Mouse (Mus musculus) mature B cell (primary cell): ENCODE measurements around the gene Sdf2l1.
"Not testable (repeated sequence)": the region's sequence is repeated elsewhere in the genome, so short reads cannot be mapped to it uniquely, and the experiment has no call there.

Experiments
- in situ Hi-C: fragments of 300-500 bp; cut with MboI; formaldehyde crosslinking; loops from 2 replicates; pipeline ENCODE4 v1.14.3; 2019

Gene Sdf2l1

DNA sequence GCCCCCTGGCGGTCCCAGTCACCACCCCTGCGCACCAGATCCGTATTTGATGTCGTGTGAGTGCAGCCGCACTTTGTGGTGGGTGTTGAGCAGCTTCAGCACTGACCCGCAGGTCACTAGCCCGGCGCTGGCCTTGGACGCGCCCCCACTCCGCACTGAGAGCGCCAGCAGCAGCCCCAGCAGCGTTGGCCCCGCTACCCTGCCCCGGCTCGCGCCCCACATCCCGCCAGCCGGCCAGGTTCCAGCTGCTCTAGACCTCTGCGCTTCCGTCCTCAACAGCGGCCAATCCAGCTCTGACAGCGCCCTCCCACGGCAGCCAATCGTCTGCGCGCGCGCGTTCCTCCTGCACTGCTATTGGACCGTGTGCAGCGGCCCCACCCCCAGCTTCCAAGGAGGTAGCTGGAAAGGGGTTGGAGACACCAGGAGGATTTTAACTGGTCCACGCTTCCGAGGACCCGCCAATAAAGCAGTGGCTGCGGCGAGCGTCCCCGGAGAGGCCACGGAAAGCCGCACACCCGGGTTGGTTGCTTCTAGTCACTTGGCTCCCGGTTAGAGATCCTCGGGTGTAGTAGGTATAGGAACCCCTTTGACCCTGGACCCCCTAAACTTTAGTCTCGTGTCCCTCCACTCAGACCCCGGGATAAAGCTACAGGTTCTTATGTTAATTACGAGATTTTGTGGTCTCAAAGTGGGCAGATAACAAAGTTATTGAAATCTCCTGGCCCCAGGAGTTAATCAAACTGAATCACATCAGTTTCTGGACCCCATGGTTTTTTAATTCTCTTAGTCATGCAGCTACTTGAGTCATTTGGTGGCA, at the start of gene Sdf2l1:
Gene Sdf2l1, minus strand, starts transcription at position 295 of the 817 bp plus-strand sequence.
- in situ Hi-C loops = loop anchor here (5.0 kb wide), 1 partner anchor 70 kb away; the partner anchor contains the start of gene Ube2l3

DNA sequence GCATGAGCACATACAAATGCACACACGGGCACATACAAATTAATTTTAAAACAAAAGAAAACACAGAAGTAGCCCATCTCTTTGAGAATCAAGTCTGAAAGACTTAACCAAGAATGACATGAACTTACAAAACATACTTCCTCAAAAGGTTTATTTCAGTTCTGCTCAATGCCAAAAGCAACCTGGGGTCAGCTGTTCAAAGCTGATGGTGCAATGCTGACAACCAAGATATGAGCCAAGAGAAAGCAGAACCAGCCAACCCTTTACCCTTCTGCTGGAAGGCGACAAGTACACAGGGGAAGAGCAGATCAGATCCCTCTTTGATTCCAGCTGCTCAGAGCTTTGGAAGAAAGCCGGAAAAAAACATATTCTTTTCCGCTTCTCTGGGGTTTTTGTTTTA, 49.2 kb upstream of the Sdf2l1 start:
- in situ Hi-C loops = no loop called here

DNA sequence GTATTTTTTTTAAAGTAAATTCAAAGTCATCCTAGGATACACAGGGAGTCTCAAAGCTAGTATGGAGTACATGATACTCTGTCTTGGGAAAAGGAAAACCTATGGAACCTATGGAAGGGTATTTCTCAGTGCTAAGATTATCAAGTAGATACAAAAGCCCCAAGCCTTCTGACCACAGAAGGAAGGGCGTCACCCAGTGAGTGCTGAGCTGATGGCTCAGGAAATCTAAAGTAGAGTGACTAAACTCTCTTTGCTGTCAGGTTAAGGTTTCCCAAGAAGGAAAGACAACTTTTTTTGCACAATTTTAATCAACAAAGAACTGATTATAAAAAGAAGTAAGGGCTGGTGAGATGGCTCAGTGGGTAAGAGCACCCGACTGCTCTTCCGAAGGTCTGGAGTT, 47.5 kb upstream of the Sdf2l1 start:
- in situ Hi-C loops = no loop called here

DNA sequence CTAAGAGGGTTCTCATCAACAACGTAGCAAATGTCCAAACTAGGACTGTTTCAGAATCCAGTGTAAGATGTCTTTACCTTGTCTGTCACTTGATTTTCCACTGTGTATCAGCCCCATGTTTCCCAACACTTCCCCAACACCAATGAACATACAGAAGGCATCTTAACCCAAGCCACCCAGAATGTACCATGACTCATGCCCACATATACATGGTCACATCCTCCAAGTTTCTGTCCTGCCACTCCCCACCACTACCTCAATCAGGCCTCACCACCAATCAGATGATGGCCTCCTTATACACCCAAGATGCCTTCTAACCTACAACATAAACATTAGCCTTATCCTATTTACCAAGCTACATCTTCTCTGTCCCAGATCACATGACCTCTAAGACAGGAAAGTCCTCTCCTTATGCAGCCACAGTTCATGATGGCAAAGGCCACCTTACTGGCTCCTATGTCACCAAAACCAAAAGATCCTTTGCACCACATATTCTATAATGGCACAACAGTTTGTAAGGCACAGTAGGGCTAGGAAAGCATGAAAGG, 45.5 kb upstream of the Sdf2l1 start:
- in situ Hi-C loops = no loop called here

DNA sequence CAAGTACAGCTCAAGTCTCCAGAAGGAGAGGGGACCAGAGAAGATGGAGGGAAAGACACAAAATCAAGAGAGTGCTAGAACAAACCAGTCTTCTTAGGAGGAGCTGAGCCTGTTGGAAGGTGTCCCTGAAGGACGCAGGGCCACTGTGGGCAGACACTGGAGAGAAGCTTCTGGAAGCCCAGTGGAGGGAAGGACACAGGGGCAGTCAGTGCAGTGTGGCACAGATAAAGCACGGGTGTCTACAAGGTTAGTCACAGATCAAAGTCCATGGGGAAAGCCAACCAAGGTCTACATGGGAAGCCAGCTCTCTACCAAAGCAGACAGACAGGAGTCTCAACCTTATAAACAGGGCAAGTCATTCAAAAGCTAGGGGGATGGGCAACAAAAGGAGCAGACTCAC, 43.6 kb upstream of the Sdf2l1 start:
- in situ Hi-C loops = no loop called here

DNA sequence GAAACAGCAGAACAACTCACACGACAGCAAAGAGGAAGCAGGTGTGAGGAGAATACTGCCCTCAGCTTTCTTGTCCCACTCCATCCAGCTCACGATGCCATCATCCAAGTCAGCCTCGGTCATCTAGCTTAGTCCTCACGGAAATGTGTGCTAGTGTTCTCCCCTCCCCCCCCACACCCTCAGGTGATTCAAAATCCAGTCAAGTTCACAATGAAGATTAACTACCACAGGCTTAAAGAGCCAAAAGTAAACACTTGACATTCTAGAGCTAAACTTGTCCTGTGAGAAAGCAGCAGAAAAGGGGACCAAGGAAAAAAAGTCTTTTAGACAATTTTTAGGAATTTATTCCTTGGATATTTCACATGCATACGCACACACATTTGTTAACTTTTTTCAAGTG, 35.9 kb upstream of the Sdf2l1 start:
- in situ Hi-C loops = no loop called here

DNA sequence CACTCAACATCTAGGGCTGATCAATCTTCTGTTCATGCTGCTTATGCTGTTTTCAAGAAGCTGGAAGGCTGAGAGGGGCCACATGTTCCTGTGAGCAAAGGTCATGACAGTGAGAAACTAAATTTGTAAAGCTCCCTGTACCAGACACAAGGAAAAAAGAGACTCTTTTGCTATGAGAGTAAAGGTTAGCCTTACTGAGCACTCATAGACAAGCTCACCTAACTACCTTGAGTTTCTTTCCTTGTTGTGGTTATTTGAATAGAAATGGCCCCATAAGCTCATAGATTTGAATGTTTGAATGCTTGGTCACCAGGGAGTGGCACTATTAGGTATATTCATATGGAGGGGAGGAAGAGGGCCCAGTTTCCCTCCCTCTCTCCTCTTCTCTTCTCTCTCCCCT, 35.0 kb upstream of the Sdf2l1 start:
- in situ Hi-C loops = no loop called here

DNA sequence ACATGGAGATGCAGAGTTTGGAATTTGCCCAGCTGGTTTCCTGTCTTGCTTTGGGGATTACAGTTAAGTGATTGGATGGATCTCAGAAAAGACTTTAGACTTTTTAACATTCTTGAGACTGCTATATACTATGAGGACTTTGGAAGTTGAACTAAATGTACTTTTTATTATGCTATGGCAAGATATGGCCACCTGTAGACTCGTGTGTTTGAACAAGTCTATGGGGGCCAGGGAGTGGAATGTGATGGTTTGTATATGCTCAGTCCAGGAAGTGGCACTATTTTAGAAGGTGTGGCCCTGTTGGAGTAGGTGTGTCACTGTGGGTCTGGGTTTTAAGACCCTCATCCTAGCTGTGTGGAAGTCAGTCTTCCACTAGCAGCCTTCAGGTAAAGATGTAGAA, 33.3 kb upstream of the Sdf2l1 start:
- in situ Hi-C loops = not testable (repeated sequence)

DNA sequence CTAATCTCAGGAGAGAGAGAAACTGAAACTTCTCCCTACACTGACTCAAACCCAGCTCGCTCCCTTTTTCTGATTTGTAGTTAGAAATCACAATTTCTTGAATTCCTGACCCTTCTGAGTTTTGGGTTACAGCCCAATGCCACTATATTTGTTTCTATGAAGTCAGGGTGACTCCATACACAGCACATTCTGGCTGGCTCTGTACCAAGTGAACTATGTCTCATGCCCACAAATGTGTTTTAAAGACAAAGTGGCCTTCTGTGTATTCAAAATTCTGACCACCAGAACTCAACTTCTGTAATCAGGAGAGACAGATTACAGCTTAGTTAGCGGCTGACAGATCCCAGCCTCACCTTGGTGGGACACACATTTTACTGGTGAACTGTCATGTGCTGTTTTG, 22.2 kb upstream of the Sdf2l1 start:
- in situ Hi-C loops = no loop called here

DNA sequence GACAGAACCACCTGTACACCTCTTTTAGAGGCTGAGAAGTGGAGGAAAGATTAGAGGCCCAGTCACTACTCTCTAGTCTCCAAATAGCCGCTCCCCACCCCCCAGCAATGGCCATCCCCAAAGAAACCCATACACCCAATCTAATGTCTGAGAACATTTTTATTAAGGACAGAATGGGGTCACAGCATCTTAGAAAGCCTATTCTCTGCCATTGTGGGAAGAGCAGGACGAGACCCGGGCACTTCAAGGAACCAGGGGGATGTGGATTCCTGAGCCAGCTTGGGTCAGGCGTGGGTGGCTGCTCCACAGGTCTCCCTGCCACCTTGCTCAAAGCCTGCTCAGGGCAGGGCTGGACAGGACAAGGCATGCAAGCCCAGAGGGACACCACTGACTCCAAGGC, 19.7 kb upstream of the Sdf2l1 start:
- in situ Hi-C loops = no loop called here

DNA sequence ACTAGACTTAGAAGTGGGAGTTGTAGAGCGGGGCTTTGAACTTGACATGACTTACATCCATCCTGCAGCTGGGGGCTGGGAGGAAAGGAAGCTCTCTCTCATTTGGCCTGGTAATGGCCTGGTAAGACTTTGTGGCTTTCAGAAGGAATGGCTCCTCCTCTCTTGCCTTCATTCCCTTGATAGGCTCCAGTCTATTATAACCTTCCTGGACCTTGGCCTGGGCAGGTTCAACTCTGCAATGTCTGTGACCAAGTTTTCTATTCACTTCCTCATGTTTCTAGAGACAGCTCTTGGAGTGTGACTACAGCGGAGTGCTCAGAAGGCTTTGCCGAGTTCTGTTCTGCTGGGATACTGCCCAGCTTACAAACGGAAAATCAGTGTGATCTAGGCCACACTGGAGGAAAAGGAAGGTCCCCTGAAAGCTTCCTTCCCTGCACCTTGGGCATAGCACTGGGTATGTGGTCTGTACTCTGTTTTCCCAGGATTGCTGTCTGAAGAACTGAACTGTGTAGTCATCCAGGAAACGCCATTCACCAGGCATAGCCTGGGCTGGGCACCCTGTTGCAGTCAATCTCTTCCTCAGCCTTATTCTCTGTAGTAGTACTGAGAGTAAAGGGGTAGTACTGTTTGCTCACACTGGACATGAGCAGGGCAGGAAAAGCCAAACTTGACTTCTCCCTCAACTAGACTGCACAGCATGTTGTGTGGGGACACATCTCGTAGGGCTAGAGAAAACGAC, 18.5 kb upstream of the Sdf2l1 start:
- in situ Hi-C loops = no loop called here

DNA sequence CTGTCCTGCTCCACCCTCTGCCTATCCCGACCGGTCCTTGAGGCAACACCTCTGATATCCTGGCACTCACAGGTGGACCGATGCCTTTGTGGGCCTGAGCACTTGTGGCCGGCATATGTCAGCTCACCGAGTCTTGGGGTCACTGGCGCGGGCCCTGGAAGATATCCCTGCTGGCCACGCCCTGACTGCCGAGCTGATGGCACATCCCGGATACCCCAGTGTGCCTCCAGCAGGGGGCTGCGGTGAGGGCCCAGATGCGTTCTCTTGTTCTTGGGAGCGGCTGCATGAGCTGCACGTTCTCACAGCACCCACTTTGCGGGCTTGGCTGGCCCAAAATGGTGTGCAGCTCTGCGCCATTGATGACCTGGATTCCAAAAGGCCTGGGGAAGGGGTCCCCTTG, 15.9 kb upstream of the Sdf2l1 start:
- in situ Hi-C loops = no loop called here

DNA sequence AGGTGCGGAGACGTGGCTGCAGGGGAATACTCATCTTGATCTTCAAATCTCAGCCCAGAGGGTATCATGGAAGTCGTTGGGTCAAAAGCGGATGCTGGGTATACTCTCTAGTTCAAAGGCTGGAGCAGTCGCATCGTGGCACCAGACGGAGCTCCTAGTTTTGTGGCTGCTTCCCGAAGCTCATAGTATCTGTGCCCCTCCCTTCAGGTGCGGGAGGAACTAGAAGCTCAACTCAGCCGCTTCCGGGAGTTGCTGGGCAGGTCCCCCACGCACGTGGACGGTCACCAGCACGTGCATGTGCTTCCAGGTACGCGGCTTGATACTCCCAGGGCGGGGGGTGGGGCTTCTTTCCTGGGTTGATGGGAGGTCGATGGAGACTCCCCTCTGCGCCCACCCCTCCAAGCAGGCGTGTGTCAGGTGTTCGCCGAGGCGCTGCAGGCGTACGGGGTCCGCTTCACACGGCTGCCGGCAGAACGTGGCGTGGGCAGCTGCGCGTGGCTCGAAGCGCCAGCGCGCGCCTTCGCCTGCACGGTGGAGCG, 15.3 kb upstream of the Sdf2l1 start:
- in situ Hi-C loops = no loop called here

DNA sequence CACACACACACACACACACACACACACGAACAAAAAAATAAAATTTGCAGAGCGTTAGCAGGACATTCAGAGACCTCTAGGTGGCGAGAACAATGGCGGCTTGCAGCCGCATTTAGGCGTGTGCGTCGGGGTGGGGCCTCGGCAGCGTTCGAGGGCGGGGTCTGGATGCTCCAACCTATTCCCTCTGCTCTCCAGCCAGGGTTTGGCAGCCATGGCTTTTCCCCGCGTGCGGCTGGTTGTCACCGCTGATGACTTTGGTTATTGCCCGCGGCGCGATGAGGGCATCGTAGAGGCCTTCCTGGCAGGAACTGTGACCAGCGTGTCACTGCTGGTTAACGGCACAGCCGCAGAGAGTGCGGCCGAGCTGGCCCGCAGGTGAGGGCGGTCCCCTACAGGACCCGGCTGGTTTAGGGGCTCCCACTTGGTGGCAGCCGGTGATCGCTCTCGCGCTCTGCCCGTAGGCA, 14.6 kb upstream of the Sdf2l1 start, which contains the start of gene Ccdc116:
Gene Ccdc116, minus strand, starts transcription at position 458 of the 464 bp plus-strand sequence.
- in situ Hi-C loops = no loop called here

DNA sequence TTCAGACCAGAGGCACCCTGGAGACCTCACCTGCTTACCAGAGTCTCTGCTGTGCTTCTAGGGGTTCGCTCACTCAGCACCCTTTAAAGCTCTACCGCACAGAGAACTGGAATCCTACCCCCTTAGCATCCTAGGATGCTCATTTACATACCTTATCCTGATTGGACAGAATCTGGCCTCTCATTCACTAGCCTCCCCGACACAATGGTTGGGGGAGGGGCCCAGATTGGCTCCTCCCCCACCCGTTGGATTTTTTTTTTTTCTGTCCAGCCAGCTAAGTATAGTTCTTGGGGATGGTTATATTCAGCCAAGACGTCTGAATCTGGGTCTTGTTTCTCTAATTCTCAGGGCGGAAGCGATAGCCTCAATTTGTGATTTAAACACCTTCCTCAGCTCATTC, 12.2 kb upstream of the Sdf2l1 start, which contains the start of gene Ydjc:
Gene Ydjc, plus strand, starts transcription at position 283 of the 400 bp plus-strand sequence.
- in situ Hi-C loops = no loop called here

DNA sequence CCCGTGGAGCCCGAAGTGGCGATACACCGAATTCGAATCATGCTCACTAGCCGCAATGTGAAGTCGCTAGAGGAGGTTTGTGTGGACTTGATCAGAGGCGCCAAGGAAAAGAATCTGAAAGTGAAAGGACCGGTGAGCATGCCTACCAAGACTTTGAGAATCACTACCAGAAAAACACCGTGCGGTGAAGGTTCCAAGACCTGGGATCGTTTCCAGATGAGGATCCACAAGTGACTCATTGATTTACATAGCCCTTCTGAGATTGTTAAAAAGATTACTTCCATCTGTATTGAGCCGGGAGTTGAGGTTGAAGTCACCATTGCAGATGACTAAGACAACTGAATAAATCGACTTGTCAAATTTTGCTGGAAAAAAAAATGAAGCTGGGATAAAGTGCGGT, 5.2 kb upstream of the Sdf2l1 start:
- in situ Hi-C loops = no loop called here

DNA sequence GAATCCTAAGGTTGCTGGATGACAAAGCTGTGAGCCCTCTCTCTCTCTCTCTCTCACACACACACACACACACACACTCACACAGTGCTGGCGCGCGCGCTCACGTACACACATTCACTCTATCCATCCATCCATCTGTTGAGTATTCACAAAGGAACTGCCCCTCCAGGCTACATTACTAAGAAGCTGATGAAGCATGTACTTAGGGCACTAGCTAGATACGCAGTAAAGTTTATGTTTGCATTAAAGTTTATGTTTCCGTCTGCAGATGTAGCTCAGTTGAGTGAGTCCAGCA, 670 bp upstream of the Sdf2l1 start:
- in situ Hi-C loops = loop anchor here (5.0 kb wide), 1 partner anchor 69 kb away; the partner anchor contains the start of gene Ube2l3

DNA sequence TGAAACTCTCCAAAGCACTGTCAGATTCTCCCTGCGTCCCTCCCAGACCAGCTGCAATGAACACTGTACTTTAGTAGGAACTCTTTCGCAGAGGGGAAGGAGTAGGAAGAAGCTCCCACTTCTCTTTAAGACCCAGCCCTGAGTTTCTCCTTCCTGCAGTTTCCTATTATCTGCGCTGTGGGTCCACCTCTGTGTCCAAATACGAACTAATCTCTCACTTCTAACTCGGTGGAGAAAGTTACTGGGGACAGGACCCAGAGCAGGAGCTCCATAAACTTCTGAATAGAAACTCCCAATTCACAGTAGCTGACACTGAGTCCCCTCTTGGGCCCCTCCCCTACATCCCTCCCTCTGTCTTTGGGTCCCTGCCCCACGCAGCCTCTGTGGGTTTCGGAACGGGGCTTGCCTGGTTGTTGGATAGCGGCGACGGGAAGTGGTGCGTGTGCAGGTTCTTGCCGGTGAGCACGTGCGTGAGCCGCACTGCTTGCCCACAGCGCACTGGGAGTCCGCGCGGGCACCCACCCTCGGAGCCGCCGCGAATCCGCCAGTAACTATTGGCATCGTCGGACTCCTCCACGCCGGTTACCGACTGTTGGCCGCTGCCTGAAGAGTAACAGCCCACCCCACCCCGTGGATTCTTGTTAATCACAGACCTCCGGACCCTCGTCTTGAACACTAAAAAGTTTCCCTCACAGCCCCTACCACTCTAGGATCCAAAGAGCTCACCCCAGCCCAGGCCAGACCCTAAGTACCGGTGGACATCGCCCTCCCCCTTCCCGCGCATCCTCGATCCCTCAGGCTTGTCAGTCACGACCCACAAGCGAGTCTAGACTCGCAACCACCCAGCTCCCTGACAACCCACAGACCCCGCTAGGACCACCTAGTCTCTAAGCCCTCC, 743 bp downstream of the Sdf2l1 start:
- in situ Hi-C loops = loop anchor here (5.0 kb wide), 1 partner anchor 71 kb away; the partner anchor contains the start of gene Ube2l3

DNA sequence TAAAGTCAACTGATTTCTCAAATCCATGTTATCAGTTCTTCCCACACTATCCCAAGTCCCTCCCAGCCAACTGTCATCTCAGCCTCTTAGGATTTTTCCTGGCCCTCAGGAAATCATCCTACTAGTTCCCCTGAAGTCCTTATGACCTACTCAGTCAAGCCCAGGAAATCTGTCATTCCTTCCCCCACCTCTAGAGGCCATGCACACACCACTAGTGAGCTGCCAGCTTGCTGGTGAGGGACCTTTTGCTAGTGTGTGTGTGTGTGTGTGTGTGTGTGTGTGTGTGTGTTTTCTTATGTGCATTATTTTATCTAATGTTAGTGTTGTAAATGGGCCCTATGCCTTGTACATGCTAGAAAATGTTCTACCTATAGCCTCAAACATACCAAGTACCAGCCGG, 4.9 kb downstream of the Sdf2l1 start:
- in situ Hi-C loops = no loop called here

DNA sequence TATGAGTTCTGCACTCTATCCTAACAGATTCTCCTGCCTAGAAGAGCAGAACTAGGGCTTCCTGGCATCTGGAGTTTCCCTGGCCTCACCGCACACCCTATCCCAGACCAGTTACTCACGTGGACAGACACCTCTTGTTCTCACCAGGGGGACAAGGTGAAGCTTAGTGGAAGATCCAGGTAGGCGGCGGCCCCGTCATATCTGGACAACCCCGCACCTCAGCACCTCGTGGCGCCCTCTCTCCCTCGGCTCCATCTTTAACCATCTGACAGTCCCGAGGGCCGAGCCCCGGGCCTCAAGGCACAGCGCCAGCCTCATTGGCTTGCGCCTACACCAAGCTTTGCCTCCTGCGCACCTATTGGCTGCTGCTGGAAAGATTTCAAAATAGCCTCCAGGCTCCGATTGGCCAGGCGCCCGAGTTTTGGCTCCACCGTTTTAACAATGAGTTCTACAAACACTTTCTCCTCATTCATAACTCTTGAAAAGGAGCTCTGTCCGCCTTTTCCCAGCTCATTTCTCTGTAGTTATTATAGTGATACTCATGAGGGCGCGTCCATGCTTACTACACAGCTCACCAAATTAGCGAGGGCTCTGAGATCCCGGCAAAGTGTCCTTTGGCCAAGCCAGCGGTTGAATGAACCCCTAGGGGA, 7.2 kb downstream of the Sdf2l1 start, which contains the start of gene 2610318N02Rik:
Gene 2610318N02Rik, minus strand, starts transcription at position 297 of the 650 bp plus-strand sequence.
- in situ Hi-C loops = no loop called here
